Mouse (Mus musculus): ENCODE measurements around the gene Tiam2. TPM values are rescaled to one million over a fixed set of nuclear protein-coding genes. Genes with fewer than 3 reads are reported as not detected.
A peak's percentile ranks its signal among the peaks of the same experiment; 100 is the strongest.

Tiam2 gene
- polyA plus RNA-seq, 1 experiment = 0.58 TPM

GRCm38 (mm10) chr17:3442526-3443401, 116.4 kb downstream of the Tiam2 start:
- Histone ChIP-seq H3K27me3 (ENCODE audit: control insufficient read depth, insufficient read depth, low read length) (no peaks in the 10 kb centered on the region), H3K4me3 (ENCODE audit: extremely low read depth, insufficient read depth, insufficient read length) (no peak overlapping the region), H3K4me1 (ENCODE audit: control insufficient read depth, insufficient read depth, insufficient read length) (no peaks in the 10 kb centered on the region), H3K27ac (ENCODE audit: insufficient read depth, low read length) (no peak overlapping the region), H3K36me3 (ENCODE audit: control insufficient read depth, insufficient read depth, low read length) (no peaks in the 10 kb centered on the region)
- no peak for DNase-seq (ENCODE audit: low read depth in 1 of 2, low spot score in 2 of 2)
- TF ChIP-seq POLR2A (IDR thresholded peaks at IDR 0.05; ENCODE audit: low read depth, low read length) = no peak
- TF ChIP-seq CTCF (IDR thresholded peaks at IDR 0.05; ENCODE audit: extremely low read depth, insufficient read depth, insufficient read length, insufficient replicate concordance) = no peak
- WGBS = 77% methylated on average over 10 of the region's 10 CpGs

GRCm38 (mm10) chr17:3446191-3446950, 120.0 kb downstream of the Tiam2 start:
- no peak overlapping the region for H3K27ac ChIP-seq (ENCODE audit: insufficient read depth, low read length)
- TF ChIP-seq CTCF (IDR thresholded peaks at IDR 0.05; ENCODE audit: extremely low read depth, insufficient read depth, insufficient read length, insufficient replicate concordance) = no peak
- no peak for TF ChIP-seq POLR2A (IDR thresholded peaks at IDR 0.05; ENCODE audit: low read depth, low read length)
- no peak overlapping the region for H3K4me3 ChIP-seq (ENCODE audit: extremely low read depth, insufficient read depth, insufficient read length)
- peak in 1 of 2 experiments; percentile 7 for DNase-seq (ENCODE audit: low read depth in 1 of 2, low spot score in 2 of 2)
- no peaks in the 10 kb centered on the region for H3K36me3 ChIP-seq (ENCODE audit: control insufficient read depth, insufficient read depth, low read length)
- H3K4me1 ChIP-seq (ENCODE audit: control insufficient read depth, insufficient read depth, insufficient read length) = no peaks in the 10 kb centered on the region
- 39% methylated on average over 8 of the region's 8 CpGs for WGBS
- H3K27me3 ChIP-seq (ENCODE audit: control insufficient read depth, insufficient read depth, low read length) = no peaks in the 10 kb centered on the region

- 29% methylated on average over 3 of the region's 3 CpGs for WGBS
- no peaks in the 10 kb centered on the region for H3K36me3 ChIP-seq (ENCODE audit: control insufficient read depth, insufficient read depth, low read length)
- no peaks in the 10 kb centered on the region for H3K27me3 ChIP-seq (ENCODE audit: control insufficient read depth, insufficient read depth, low read length)
- peak; percentile 42 to 50 for DNase-seq (ENCODE audit: low read depth in 1 of 2, low spot score in 2 of 2)
- no peak overlapping the region for H3K27ac ChIP-seq (ENCODE audit: insufficient read depth, low read length)
- H3K4me1 ChIP-seq (ENCODE audit: control insufficient read depth, insufficient read depth, insufficient read length) = no peaks in the 10 kb centered on the region
- TF ChIP-seq CTCF (IDR thresholded peaks at IDR 0.05; ENCODE audit: extremely low read depth, insufficient read depth, insufficient read length, insufficient replicate concordance) (peak; percentile 48; the same call in 1 of the 2 replicates), POLR2A (IDR thresholded peaks at IDR 0.05; ENCODE audit: low read depth, low read length) (no peak)
- no peak overlapping the region for H3K4me3 ChIP-seq (ENCODE audit: extremely low read depth, insufficient read depth, insufficient read length)
Observed at GRCm38 (mm10) chr17:3448725-3449124, 122.4 kb downstream of the Tiam2 start.

GRCm38 (mm10) chr17:3451077-3451476, 124.7 kb downstream of the Tiam2 start:
- no peaks in the 10 kb centered on the region for H3K36me3 ChIP-seq (ENCODE audit: control insufficient read depth, insufficient read depth, low read length)
- H3K27ac ChIP-seq (ENCODE audit: insufficient read depth, low read length) = no peak overlapping the region
- peak; percentile 46 to 53 for DNase-seq (ENCODE audit: low read depth in 1 of 2, low spot score in 2 of 2)
- 88% methylated on average over 2 of the region's 2 CpGs for WGBS
- H3K4me1 ChIP-seq (ENCODE audit: control insufficient read depth, insufficient read depth, insufficient read length) = no peaks in the 10 kb centered on the region
- TF ChIP-seq POLR2A (IDR thresholded peaks at IDR 0.05; ENCODE audit: low read depth, low read length) (no peak), CTCF (IDR thresholded peaks at IDR 0.05; ENCODE audit: extremely low read depth, insufficient read depth, insufficient read length, insufficient replicate concordance) (peak; percentile 69; the same call in 1 of the 2 replicates)
- H3K27me3 ChIP-seq (ENCODE audit: control insufficient read depth, insufficient read depth, low read length) = no peaks in the 10 kb centered on the region
- no peak overlapping the region for H3K4me3 ChIP-seq (ENCODE audit: extremely low read depth, insufficient read depth, insufficient read length)

GRCm38 (mm10) chr17:3452571-3453311, 126.4 kb downstream of the Tiam2 start:
- 65% methylated on average over 12 of the region's 12 CpGs for WGBS
- TF ChIP-seq POLR2A (IDR thresholded peaks at IDR 0.05; ENCODE audit: low read depth, low read length) (no peak), CTCF (IDR thresholded peaks at IDR 0.05; ENCODE audit: extremely low read depth, insufficient read depth, insufficient read length, insufficient replicate concordance) (no peak)
- no peaks in the 10 kb centered on the region for H3K27me3 ChIP-seq (ENCODE audit: control insufficient read depth, insufficient read depth, low read length)

GRCm38 (mm10) chr17:3453946-3454345, 127.6 kb downstream of the Tiam2 start:
- no peak overlapping the region for H3K4me3 ChIP-seq (ENCODE audit: extremely low read depth, insufficient read depth, insufficient read length)
- TF ChIP-seq POLR2A (IDR thresholded peaks at IDR 0.05; ENCODE audit: low read depth, low read length) = no peak
- TF ChIP-seq CTCF (IDR thresholded peaks at IDR 0.05; ENCODE audit: extremely low read depth, insufficient read depth, insufficient read length, insufficient replicate concordance) = no peak
- 37% methylated on average over 10 of the region's 10 CpGs for WGBS

More at GRCm38 (mm10) chr17:3452571-3453311, 126.4 kb downstream of the Tiam2 start:
- DNase-seq (ENCODE audit: low read depth in 1 of 2, low spot score in 2 of 2) = no peak
- no peaks in the 10 kb centered on the region for H3K4me1 ChIP-seq (ENCODE audit: control insufficient read depth, insufficient read depth, insufficient read length)
- H3K36me3 ChIP-seq (ENCODE audit: control insufficient read depth, insufficient read depth, low read length) = no peaks in the 10 kb centered on the region
- no peak overlapping the region for H3K4me3 ChIP-seq (ENCODE audit: extremely low read depth, insufficient read depth, insufficient read length)
- H3K27ac ChIP-seq (ENCODE audit: insufficient read depth, low read length) = 0 out of 2 replicates have a peak overlapping the region, but pooled peaks have one; percentile 10

More at GRCm38 (mm10) chr17:3453946-3454345, 127.6 kb downstream of the Tiam2 start:
- Histone ChIP-seq H3K27ac (ENCODE audit: insufficient read depth, low read length) (peak overlapping the region; percentile 28; the same call in 1 of the 2 replicates), H3K4me1 (ENCODE audit: control insufficient read depth, insufficient read depth, insufficient read length) (no peaks in the 10 kb centered on the region), H3K27me3 (ENCODE audit: control insufficient read depth, insufficient read depth, low read length) (no peaks in the 10 kb centered on the region), H3K36me3 (ENCODE audit: control insufficient read depth, insufficient read depth, low read length) (no peaks in the 10 kb centered on the region)
- no peak for DNase-seq (ENCODE audit: low read depth in 1 of 2, low spot score in 2 of 2)
